Mouse (Mus musculus): ENCODE results near the gene Mecom. TPM values are rescaled to one million over a fixed set of nuclear protein-coding genes. Genes with fewer than 3 reads are reported as not detected.
"Not testable (repeated sequence)": the region's sequence is repeated elsewhere in the genome, so short reads cannot be mapped to it uniquely, and the experiment has no call there.

Gene Mecom
- total RNA-seq, 2 experiments from 2014 or later: 4.2 to 4.7 TPM

DNA sequence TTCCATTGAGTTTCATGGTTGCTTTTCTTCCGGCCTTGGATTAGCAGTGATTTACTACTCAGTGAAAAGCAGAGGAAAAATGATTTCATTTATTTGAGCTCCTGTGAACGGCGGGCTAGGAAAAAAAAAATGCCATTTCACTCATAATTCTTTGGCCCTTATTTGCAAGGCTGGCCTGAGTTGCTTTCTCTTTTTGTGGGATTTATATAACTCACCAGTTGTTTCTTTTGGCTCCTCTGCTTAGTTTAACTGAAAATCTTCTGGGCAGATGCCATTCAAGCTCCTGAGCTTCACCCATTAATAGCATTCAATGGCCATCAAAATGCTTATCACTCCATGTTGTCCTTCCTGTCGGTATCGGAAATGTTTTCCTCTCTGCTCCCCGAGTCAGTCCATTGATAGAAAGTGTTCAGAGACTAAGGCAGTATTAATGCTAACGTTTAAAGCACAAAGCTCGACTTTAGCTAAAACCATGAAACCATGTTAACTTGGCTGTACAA is 304.0 kb downstream of the Mecom start:
- intact Hi-C loops (cut with DNase I): no loop called here
- no peak for DNase-seq (ENCODE audit: extremely low spot score in 1 of 2, low spot score in 2 of 2)

DNA sequence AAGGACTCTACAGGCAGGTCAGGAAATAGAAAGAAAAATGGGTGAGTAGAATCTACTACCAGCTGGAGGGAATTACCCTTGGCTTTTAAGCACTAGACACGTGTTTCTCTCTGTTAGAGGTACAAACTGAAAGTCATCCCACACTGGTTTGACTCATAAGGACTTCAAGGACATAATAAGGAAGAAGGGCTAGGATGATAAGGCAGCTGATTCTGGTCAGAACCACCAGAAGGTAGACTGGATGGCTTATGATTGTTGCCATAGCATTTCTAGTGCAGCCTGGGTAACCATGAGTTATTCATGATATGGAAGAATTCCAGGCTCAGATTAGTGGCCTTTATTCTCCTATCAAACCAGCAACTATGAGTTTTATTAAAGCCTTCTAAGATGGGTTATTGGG is 308.4 kb downstream of the Mecom start:
- DNase-seq (ENCODE audit: extremely low spot score in 1 of 2, low spot score in 2 of 2): no peak

DNA sequence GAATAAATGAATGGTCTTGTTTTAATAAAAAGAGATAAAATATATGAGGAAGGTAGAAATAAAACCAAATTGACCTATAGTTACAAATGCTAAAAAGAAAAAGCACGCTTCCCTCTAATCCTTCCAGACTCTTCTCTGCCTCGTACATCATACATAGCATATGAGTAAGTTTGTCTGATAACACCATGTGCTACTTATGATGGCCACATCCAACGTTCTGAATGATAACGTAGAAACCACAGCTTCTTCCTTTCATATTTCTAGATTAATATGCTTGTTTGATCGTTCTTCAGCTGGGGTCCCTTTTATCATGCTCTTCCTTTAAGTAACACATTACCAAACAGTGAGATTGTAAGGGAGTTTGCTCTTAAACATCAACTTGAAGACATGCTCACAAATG is 310.3 kb downstream of the Mecom start:
- DNase-seq (ENCODE audit: extremely low spot score in 1 of 2, low spot score in 2 of 2): no peak
- intact Hi-C loops (cut with DNase I): no loop called here

More for the DNA sequence above, 308.4 kb downstream of the Mecom start:
- intact Hi-C loops (cut with DNase I): no loop called here

DNA sequence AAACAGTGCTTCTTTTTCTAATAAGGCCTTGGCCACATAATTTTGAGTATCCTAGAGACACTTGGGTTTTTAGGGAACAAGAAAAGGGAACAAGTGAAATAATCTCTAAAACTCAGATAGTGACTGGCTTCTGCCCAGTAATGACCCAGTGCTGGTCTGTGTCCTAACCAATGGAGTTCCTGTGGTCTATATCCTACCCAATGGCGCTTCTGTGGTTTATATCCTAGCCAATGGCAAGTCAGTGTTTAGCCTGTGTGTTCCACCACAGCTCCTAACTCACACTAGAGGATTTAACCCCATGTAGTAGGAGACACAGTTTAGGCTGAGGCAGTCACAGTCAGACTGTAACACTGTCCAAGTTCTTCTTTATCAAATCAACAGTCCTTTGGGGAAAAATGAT is 313.8 kb downstream of the Mecom start:
- intact Hi-C loops (cut with DNase I): no loop called here
- no peak for DNase-seq (ENCODE audit: extremely low spot score in 1 of 2, low spot score in 2 of 2)

DNA sequence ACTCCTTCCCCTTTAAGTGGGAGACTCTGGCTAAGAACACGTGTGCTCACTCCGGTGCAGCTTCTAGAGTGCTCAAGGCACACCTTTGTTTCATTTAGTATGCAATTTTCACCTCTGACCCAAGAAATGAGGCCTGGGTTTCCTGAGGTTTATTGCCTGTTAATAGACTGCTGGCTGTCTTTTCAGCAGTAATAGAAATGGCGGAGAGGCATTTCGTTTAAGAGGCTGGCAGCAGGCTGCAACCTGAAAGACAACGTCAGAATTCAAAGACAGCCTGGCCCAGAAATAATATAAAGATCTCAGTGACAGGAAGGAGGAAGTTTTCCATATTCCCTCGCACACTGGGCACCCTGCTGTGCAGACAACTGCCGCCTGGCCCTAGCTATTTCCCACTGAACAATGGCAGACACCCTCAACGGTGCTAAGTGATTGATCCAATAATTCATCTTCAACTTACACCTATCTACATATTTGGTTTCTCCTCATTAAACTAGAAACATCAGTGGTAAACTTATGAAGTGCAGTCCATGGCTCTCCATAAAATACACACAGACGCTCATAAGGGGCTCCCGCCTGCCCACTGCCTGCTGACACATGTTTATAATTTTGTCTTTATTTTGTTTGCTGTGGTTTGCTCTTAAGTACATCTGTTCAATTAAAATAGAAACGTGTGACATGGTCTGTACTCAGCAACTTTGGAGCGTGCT is 319.7 kb downstream of the Mecom start:
- no peak for DNase-seq (ENCODE audit: extremely low spot score in 1 of 2, low spot score in 2 of 2)
- intact Hi-C loops (cut with DNase I): loop anchor here (10.0 kb wide), 1 partner anchor 287 kb away; no protein-coding TSS in a partner anchor

DNA sequence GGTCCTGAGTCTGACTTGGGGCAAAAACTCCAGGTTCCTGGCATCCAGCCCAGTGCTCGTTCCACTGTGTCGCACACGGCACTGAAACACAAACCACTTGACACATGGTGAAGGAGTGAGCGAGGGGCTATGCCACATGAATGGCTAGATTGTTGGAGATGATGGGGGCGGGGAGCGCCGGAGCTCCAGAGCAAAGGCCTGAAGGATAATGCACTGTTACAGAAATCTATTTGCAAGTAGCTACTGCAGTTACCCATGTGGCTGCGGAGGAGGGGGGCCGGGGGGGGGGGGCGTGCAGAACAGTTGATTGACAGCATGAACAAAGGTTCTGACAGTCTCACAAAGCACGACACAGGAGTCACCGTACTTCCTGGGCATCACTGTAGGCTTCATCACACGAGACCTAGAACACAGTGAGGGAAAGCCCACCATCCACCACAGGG is 320.9 kb downstream of the Mecom start:
- intact Hi-C loops (cut with DNase I): loop anchor here (10.0 kb wide), 1 partner anchor 288 kb away; no protein-coding TSS in a partner anchor
- peak in 1 of 2 experiments; percentile 47 for DNase-seq (ENCODE audit: extremely low spot score in 1 of 2, low spot score in 2 of 2)

DNA sequence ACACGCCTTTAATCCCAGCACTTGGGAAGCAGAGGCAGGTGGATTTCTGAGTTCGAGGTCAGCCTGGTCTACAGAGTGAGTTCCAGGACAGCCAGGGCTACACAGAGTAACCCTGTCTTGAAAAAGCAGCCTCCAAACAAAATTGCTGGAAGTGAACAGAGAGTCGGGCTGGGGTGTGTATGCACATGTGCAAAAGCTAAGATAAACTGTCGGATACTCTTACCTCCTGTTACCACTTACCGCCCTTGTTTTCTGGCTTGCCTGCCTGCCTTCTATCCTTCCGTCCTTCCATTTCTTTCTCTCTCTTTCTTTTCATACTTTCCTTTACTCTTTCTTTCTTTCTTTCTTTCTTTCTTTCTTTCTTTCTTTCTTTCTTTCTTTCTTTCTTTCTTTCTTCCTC is 322.6 kb downstream of the Mecom start:
- intact Hi-C loops (cut with DNase I): loop anchor here (10.0 kb wide), 1 partner anchor 290 kb away; no protein-coding TSS in a partner anchor
- not testable (repeated sequence) for DNase-seq (ENCODE audit: extremely low spot score in 1 of 2, low spot score in 2 of 2)

DNA sequence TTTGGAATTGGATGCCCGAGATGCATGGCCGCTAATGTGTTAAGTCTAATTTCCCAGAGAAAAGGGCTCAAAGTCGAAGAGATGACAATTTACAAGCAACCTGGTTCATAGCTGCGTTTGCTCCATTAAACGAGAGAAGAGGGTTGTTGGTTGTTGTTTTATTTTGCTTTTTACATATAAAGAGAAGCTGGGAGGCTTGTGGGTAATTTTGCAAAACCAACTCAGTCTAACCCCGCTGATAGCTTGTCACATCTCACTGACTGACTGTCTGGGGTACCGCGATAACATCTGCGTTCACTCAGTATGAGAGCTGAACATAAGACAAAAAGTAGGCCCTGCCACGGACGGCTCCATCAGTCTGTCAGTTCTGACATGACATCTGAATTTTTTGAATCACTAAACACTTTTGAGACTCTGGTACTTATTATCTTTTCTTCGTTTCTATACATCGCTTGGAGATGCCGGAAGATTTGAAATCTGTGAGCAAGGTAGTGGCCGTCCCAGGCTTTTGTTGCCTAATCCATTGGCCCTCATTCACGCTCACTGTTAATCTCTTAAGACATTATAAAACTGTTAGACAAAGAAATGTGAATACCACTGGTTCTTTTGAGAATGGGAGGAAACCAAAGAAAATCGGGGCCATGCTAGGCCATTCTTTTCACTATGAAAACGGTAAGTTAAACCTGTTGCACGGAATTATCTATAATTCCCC is 327.0 kb downstream of the Mecom start:
- intact Hi-C loops (cut with DNase I): loop anchor here (10.0 kb wide), 1 partner anchor 294 kb away; no protein-coding TSS in a partner anchor

DNA sequence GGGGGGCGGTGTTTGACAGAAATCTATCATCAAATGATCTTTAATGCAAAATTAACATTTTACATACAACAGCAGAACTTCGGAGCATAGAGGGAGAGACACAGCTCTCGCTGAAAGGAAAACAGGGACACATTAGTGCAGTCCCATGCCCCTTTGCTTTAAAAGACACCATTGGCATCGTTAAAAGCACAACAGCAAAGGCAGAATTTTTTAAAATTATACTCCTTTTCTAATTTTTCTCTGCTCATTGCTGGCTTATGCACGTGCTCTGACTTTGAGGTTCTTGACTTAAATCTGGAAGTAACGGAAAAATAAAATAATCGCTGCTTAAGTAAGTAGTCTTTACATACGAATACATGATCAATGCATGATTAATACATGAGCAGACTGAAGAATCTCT is 327.9 kb downstream of the Mecom start:
- intact Hi-C loops (cut with DNase I): loop anchor here (10.0 kb wide), 2 partner anchors 205 to 295 kb away; no protein-coding TSS in a partner anchor
- DNase-seq (ENCODE audit: extremely low spot score in 1 of 2, low spot score in 2 of 2): no peak

More for the DNA sequence above, 327.0 kb downstream of the Mecom start:
- no peak for DNase-seq (ENCODE audit: extremely low spot score in 1 of 2, low spot score in 2 of 2)

DNA sequence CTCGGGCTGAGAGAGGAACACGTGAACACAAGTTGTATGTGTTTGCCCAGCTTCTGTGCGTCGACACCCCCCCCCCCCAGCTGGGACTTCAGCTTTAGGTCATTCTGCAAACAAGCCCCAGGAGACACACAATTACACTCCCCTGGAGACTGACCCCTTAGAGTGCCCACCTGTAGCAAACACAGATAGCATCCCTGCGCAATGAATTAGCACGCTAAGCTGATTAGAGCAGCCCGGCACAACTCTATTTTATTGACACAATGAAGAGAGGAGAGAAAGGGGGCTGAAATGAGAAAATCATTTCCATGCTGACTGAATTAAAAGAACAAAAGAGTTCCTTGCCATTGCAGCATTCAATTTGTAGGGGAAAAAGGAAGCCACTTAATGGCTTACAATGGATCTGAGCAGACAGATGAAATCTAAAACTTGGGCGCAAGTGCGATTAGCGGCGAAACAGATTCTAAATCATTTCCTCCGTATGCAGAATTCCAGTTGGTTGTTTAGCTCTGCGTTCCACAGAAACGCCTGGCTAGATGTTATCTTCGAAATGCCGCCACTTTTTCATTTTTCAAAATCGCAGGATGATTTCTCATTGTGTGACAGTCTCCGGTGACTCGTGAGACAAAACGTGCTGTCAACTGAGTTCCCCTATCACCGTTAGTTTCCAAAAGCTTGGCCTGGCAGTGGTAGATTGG is 328.5 kb downstream of the Mecom start:
- intact Hi-C loops (cut with DNase I): loop anchor here (10.0 kb wide), 1 partner anchor 205 kb away; no protein-coding TSS in a partner anchor
- no peak for DNase-seq (ENCODE audit: extremely low spot score in 1 of 2, low spot score in 2 of 2)

DNA sequence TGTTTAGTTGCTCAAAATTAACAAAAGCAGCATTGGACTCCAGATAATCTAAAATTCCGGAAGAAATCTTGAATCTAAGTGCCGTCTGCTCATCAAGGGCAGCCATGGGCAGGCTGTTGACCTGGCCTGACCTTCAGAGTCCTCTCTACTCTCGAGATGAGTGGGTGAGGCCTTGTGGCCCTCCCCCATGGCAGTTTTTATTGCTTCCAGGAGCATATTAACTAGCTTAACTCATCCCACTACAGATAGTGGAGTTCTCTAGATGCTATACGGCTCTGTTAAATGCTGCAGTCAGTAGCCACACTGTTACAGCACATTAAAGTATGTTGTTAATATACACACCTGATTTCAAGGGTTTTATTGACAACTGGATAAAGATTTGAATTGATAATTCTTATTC is 333.2 kb downstream of the Mecom start:
- intact Hi-C loops (cut with DNase I): loop anchor here (10.0 kb wide), 1 partner anchor 200 kb away; no protein-coding TSS in a partner anchor
- DNase-seq (ENCODE audit: extremely low spot score in 1 of 2, low spot score in 2 of 2): no peak

DNA sequence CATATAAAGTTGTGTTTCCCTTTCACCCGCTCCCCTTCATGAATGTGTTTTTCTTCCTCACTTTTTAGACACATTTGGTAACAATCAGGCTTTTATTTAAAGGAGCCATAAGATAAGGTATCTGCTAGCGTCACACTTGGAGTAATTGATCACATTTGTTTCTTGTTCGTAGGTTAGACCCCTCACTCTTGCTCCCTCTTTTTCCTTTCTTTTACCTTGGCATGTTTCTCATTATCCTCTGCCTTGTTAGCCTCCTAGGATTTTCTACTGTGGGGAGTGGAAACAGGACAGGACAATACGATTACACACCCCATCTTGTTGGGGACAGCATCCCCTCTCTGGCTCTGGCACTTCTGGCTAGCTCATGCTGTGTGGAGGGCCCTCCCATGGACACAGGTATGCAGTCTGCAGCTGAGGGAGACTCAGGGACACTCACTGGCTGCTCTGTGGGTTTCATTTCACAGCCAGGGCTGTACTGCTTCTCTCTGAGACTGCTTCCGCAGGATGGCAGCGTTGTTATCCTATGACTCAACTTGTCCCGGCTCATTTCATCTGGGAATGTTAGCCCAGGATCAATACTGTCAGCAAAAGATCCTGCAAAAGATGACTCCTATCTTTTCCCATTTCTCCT is 334.2 kb downstream of the Mecom start:
- intact Hi-C loops (cut with DNase I): loop anchor here (10.0 kb wide), 1 partner anchor 199 kb away; no protein-coding TSS in a partner anchor
- no peak for DNase-seq (ENCODE audit: extremely low spot score in 1 of 2, low spot score in 2 of 2)

DNA sequence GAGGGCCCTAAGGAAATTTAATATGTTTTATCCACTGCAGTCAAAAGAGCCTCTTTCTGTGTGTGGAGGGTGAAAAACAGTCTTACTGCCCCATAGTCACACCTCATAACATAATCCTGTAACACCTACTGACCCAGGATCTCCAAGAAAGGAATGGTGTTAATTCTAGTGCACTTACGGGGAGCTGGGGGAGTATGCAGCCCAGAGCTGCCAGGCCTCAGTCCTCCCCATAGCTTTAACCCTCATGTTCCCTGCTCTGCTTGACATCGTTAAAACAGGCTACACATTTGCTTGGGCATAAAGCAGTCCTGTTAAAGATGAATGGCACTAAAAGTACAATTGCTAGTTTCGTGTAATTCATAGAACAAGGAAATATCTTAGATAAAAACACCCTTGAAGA is 335.0 kb downstream of the Mecom start:
- intact Hi-C loops (cut with DNase I): loop anchor here (10.0 kb wide), 1 partner anchor 198 kb away; no protein-coding TSS in a partner anchor
- no peak for DNase-seq (ENCODE audit: extremely low spot score in 1 of 2, low spot score in 2 of 2)

DNA sequence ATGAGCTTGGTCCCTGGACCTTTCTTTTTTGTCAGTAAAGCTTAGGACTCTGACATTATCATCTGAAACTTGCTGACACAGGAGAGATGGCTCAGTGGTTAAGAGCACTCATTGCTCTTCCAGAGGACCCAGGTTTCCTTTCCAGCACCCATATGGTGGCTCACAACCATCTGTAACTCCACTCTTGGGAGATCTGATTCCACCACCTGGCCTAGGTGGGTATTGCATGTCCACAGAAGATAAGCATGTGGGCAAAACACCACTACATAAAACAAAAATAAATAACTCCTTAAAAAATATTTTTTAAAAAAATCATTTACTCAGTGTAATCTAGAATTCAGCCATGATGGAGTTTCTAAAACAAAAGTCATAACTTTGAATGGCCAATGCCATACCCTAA is 338.7 kb downstream of the Mecom start:
- intact Hi-C loops (cut with DNase I): no loop called here
- no peak for DNase-seq (ENCODE audit: extremely low spot score in 1 of 2, low spot score in 2 of 2)

DNA sequence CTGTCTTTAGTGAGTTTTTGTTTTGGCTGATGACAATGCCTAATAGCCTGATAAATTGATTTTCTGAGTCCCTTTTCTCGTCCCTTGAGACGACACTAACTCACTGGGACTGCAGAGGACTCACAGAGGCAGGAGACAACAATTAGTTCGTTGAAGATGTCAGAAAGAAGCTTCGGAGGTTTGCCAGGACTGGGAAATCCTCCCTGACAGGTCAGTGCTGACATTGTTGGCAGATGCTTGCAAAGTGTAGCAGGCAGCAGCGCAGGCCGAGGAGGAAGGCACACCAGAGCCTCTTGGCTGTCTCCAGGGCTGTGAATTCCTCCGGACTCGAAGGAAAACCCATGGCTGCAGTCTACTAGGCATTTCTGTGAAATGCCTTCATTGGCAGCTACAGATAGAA is 339.9 kb downstream of the Mecom start:
- DNase-seq (ENCODE audit: extremely low spot score in 1 of 2, low spot score in 2 of 2): no peak
- intact Hi-C loops (cut with DNase I): no loop called here

DNA sequence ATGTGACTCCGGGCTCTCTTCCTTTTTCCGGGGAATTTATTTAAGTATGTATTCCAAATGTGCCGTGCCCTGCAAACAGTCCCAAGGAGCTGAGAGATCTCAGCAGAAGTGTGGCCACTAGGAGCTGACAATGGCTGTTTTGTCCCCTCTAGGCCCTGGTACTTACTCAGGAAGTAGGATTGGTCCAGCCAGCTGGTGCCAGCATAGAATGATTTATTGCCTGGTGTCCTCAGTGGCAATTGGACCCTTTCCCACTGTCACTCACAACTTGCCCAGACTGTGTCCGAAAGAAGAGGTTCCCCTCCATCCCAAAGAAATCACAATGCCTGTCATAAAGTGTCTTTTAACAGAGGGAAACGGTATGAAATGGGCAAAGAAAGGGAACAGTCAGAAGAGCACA is 340.4 kb downstream of the Mecom start:
- intact Hi-C loops (cut with DNase I): no loop called here
- DNase-seq (ENCODE audit: extremely low spot score in 1 of 2, low spot score in 2 of 2): peak in 1 of 2 experiments; percentile 18

DNA sequence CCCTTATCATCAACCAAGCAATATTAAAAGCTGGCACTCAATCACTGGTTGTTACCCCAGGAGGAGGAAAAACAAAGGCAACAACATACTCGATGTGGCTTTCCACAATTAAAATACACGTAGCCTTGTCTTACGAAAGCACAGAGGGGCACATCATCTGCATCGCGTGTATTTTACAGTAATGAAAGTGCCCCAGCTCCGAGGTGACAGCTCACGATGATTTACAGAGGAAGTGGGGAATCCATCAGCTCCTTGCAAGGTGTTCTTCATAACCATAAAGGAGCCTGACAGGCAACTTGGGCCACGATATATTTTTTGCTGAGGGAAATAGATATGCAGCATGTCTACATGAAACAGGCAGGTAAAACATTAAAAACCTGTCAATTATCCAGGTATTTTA is 341.7 kb downstream of the Mecom start:
- intact Hi-C loops (cut with DNase I): no loop called here
- DNase-seq (ENCODE audit: extremely low spot score in 1 of 2, low spot score in 2 of 2): no peak

DNA sequence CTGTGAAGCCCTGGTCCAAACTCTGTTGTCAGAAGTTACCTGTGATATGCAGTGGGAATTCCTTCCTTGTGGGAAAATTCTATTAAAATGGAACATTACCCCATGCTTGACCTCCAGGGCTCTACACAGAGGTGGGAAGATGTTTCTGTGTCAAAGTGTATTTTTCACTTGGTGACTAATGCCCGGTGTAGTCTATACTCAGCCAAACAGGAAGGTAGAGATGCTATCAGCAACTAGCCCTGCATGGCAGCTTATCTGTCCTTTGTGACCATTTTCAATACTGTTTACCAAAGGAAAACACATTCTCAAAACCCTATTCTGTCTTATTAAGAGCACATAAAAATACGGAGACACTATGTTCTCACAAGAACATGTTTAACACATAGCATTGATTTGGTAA is 344.0 kb downstream of the Mecom start:
- intact Hi-C loops (cut with DNase I): no loop called here
- no peak for DNase-seq (ENCODE audit: extremely low spot score in 1 of 2, low spot score in 2 of 2)

DNA sequence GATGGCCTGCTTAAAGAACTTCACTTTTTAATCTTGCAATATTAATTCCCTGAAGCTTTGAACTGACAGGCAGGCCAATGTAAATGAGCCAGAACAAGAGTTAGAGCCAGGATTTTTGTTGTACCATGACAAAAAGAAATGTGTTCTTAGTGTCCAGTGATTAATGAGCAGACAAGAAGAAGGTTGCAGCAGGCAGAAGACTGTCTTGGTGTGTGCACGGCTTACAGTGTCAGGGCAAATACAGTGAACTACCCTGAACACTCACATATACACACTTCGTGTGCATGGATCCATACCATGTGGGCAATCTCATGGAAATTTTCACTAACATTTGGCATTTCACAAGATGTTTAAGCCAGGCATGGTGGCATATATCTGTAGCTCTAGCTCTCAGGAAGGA is 349.0 kb downstream of the Mecom start:
- intact Hi-C loops (cut with DNase I): no loop called here
- DNase-seq (ENCODE audit: extremely low spot score in 1 of 2, low spot score in 2 of 2): no peak

All from left cerebral cortex, postnatal 10 days (tissue).